Mouse (Mus musculus) kidney, adult 2 months (tissue): ENCODE results near the gene Tbc1d1. TPM values are rescaled to one million over a fixed set of nuclear protein-coding genes. Genes with fewer than 3 reads are reported as not detected.

Experiments used
- DNase-seq: peaks from one replicate; pipeline ENCODE4 v3.0.0; 2021
- H3K27ac ChIP-seq: fragments of 200-500 bp; 2 replicates; pipeline ENCODE4 v1.5.1; 2012; ENCODE audit warnings: low read depth, low read length, control low read depth, inconsistent platforms; ENCODE audit not compliant: insufficient read depth
- H3K27me3 ChIP-seq: fragments of 200-500 bp; replicated peaks from 2 replicates; pipeline ENCODE4 v1.6.1; 2012; ENCODE audit warnings: mild to moderate bottlenecking, moderate library complexity, low read length, inconsistent platforms; ENCODE audit not compliant: control insufficient read depth, insufficient read depth
- H3K36me3 ChIP-seq: fragments of 200-500 bp; 2 replicates; pipeline ENCODE4 v1.6.1; 2012; ENCODE audit warnings: mild to moderate bottlenecking, moderate library complexity, low read length, inconsistent platforms; ENCODE audit not compliant: control insufficient read depth, insufficient read depth
- H3K4me1 ChIP-seq: fragments of 200-500 bp; 2 replicates; pipeline ENCODE4 v1.6.1; 2011; ENCODE audit warnings: low read length; ENCODE audit not compliant: control insufficient read depth, insufficient read depth
- H3K4me3 ChIP-seq: fragments of 200-500 bp; 2 replicates; pipeline ENCODE4 v1.5.1; 2011; ENCODE audit warnings: mild to moderate bottlenecking, low read depth, low read length, control low read depth; ENCODE audit not compliant: insufficient read depth
- CTCF ChIP-seq: fragments of 200-500 bp; conservative IDR thresholded peaks from 2 replicates; pipeline ENCODE4 v1.5.1; 2011; ENCODE audit warnings: low read depth, mild to moderate bottlenecking, control low read depth, low read length, moderate library complexity, mixed read lengths; ENCODE audit not compliant: insufficient read depth, insufficient read length
- POLR2A ChIP-seq: fragments of 200-500 bp; IDR thresholded peaks from one replicate; pipeline ENCODE4 v1.6.1; 2011; ENCODE audit warnings: low read depth, low read length, control low read depth
- WGBS: fragments of 180-500 bp; shearing (Covaris S2); methylation state at CpG from one replicate; pipeline ENCODE4 v1.1.7; 2018; 5-methylcytosine and 5-hydroxymethylcytosine counted together
- polyA plus RNA-seq: library from polyadenylated mRNA; depleted of rRNA; stranded (reverse); fragments of >200 nt; gene quantifications from 2 replicates; pipeline ENCODE4 v1.2.3, GENCODE M21; 2012

Tbc1d1 gene
- polyA plus RNA-seq, 1 experiment: 38.3 TPM

- H3K4me1 ChIP-seq: peaks cover 6% of the 10 kb centered on the region
- TF ChIP-seq POLR2A: no peak
- TF ChIP-seq CTCF: no peak
- H3K4me3 ChIP-seq: no peak overlapping the region
- no peak overlapping the region for H3K27ac ChIP-seq
- no peaks in the 10 kb centered on the region for H3K27me3 ChIP-seq
- peak; percentile 22 for DNase-seq
- H3K36me3 ChIP-seq: no peaks in the 10 kb centered on the region
- WGBS: 58% methylated on average over 3 of the region's 3 CpGs
These were observed 49.5 kb downstream of the Tbc1d1 start for GRCm38 (mm10) chr5:64205610-64206009.

- Histone ChIP-seq H3K27ac (no peak overlapping the region), H3K4me3 (no peak overlapping the region), H3K36me3 (no peaks in the 10 kb centered on the region), H3K4me1 (peaks cover 6% of the 10 kb centered on the region), H3K27me3 (no peaks in the 10 kb centered on the region)
- peak; percentile 54 for DNase-seq
- TF ChIP-seq POLR2A (no peak), CTCF (no peak)
- WGBS: 65% methylated on average over 3 of the region's 3 CpGs
These were observed 50.3 kb downstream of the Tbc1d1 start for GRCm38 (mm10) chr5:64206431-64206830.

- Histone ChIP-seq H3K27me3 (no peaks in the 10 kb centered on the region), H3K4me1 (peaks cover 7% of the 10 kb centered on the region), H3K27ac (no peak overlapping the region), H3K4me3 (no peak overlapping the region), H3K36me3 (no peaks in the 10 kb centered on the region)
- no peak for DNase-seq
- WGBS: 63% methylated on average over 8 of the region's 8 CpGs
- TF ChIP-seq POLR2A (no peak), CTCF (no peak)
These were observed 50.8 kb downstream of the Tbc1d1 start for GRCm38 (mm10) chr5:64206875-64207274.

DNA sequence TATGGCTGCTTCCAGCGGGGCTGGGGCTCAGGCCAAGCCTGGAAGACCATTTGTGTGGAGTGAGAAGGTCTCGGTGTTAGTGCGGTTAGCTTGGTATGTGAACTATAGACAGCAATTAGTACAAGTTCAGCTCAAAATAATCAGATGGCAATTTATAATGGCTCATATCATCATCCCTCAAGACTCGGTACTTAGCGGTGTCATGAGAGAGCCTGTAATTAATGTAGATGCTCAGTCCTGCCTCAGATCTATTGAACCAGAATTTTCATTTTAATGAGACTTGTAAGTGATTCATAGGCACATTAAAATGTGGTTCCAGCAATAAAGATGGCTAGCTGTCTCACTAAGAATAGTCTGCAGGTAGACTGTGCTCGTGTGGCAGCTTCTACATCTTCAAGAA lies 51.7 kb downstream of the Tbc1d1 start:
- WGBS: 93% methylated on average over 6 of the region's 6 CpGs
- Histone ChIP-seq H3K36me3 (no peaks in the 10 kb centered on the region), H3K27me3 (no peaks in the 10 kb centered on the region), H3K4me1 (peaks cover 7% of the 10 kb centered on the region), H3K27ac (no peak overlapping the region), H3K4me3 (no peak overlapping the region)
- DNase-seq: no peak
- no peak for TF ChIP-seq CTCF
- no peak for TF ChIP-seq POLR2A

DNA sequence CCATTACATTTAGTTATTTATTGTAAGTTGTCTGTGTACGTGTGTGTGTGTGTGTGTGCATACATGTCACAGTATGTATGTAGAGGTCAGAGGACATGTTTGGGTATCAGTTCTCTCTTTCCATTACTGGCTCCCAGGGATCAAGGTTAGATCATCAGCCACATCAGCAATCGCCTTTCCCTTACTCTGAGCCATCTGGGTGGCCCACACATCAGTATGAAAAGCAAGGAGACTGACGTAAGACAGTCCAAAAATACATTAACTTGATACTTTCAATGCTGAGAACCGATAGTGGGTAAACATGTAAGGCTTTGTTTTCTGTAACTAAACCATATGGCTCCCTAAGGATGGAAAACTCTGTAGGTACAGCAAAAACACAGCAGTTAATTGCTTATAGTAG lies 54.7 kb downstream of the Tbc1d1 start:
- WGBS: 79% methylated on average over 4 of the region's 4 CpGs
- Histone ChIP-seq H3K4me1 (peaks cover 6% of the 10 kb centered on the region; the same call in 1 of the 2 replicates), H3K27me3 (no peaks in the 10 kb centered on the region), H3K4me3 (no peak overlapping the region), H3K36me3 (no peaks in the 10 kb centered on the region), H3K27ac (no peak overlapping the region; the same call in 1 of the 2 replicates)
- no peak for DNase-seq
- no peak for TF ChIP-seq CTCF
- TF ChIP-seq POLR2A: no peak

DNA sequence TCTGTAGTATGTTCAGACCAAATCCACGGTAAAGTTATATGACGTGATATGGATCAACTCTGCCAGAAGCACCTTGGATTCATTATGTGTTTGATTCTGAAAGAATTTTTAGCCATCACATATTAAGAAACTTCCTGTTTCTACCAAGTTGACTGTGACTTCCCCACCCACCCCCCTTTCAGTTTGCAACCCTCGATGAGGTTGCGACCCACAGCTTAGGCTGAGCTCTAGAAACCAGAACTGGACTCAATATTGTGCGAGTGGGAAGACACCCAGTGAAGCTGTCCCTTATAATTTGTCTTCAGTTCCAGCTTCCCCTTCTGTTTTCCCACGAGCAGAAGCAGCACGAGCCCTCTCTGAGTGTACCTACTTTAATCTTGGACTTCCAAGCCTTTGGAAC lies 55.2 kb downstream of the Tbc1d1 start:
- H3K36me3 ChIP-seq: no peaks in the 10 kb centered on the region
- 71% methylated on average over 7 of the region's 7 CpGs for WGBS
- no peak for DNase-seq
- no peak for TF ChIP-seq POLR2A
- TF ChIP-seq CTCF: no peak
- 0 out of 2 replicates have a peak, but pooled peaks cover 6% of the 10 kb centered on the region for H3K4me1 ChIP-seq
- H3K27ac ChIP-seq: no peak overlapping the region; the same call in 1 of the 2 replicates
- H3K4me3 ChIP-seq: no peak overlapping the region
- H3K27me3 ChIP-seq: no peaks in the 10 kb centered on the region

DNA sequence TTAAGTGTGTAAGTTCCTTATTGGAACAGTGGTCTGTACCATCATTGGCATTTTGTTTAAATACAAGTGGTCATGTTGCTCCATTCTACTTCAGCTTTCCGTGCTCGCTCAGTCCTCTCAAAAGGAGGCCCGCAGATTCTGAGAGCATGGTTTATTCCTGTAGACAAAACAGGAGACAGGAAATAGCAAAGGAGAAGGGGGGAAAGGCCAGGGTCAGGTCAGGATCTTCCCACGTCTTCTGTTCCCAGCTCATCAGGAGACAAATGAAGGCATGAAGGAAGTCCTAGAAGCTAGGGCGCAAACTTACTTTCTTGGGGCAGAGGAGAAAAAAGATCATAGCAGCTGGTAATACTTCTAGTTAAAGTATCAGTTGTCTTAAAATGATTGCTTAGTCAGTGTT lies 56.1 kb downstream of the Tbc1d1 start:
- TF ChIP-seq POLR2A (no peak), CTCF (no peak)

GRCm38 (mm10) chr5:64212619-64213018 lies 56.5 kb downstream of the Tbc1d1 start:
- TF ChIP-seq CTCF (no peak), POLR2A (no peak)
- peak overlapping the region; percentile 68 for H3K27ac ChIP-seq
- H3K27me3 ChIP-seq: no peaks in the 10 kb centered on the region

More for the DNA sequence above, 56.1 kb downstream of the Tbc1d1 start:
- peaks cover 10% of the 10 kb centered on the region for H3K4me1 ChIP-seq
- H3K4me3 ChIP-seq: no peak overlapping the region
- peak; percentile 78 for DNase-seq
- H3K27me3 ChIP-seq: no peaks in the 10 kb centered on the region
- 49% methylated on average over 5 of the region's 5 CpGs for WGBS
- H3K27ac ChIP-seq: peak overlapping the region; percentile 68
- H3K36me3 ChIP-seq: no peaks in the 10 kb centered on the region

More at GRCm38 (mm10) chr5:64212619-64213018, 56.5 kb downstream of the Tbc1d1 start:
- H3K4me3 ChIP-seq: no peak overlapping the region
- H3K36me3 ChIP-seq: no peaks in the 10 kb centered on the region
- WGBS: 65% methylated on average over 3 of the region's 3 CpGs
- peaks cover 14% of the 10 kb centered on the region for H3K4me1 ChIP-seq
- no peak for DNase-seq
